Mouse (Mus musculus): Measurements from ENCODE around the gene Cdc42ep4. TPM values are rescaled to one million over a fixed set of nuclear protein-coding genes. Genes with fewer than 3 reads are reported as not detected.
A peak's percentile ranks its signal among the peaks of the same experiment; 100 is the strongest.

Gene Cdc42ep4
- total RNA-seq, 2 experiments from 2014 or later = 35.4 to 43.3 TPM

GRCm38 (mm10) chr11:113699643-113700042 lies 52.0 kb downstream of the Cdc42ep4 start:
- no peak for DNase-seq (ENCODE audit: low spot score in 2 of 2)
- intact Hi-C loops (cut with DNase I) = loop anchor here (10.0 kb wide), 1 partner anchor 935 kb away; no protein-coding TSS in a partner anchor

DNA sequence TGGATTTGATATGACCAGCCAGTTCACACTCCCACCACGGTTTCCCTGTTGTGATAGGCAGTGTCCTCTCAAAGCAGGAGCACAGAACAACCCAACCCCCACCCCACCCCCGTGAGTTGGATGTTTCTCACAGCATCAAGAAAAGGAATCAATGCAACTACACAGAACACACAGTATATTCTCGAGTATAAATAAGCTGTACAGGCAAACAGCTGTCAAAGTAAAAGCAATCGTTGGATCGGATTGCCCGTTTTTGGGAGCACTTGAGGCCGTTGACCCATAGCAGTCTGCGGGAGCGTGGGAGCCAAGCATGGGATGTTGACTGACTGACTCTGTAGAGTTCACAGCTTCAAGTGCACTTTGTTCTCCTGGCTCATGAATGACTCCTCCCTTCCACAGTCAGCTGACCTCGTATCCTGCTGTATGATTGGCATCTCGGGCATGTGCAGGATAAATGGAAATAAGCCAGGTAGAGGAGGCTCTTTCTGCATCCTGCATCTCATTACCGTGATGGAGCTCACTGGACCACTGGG lies 53.6 kb downstream of the Cdc42ep4 start:
- no peak for DNase-seq (ENCODE audit: low spot score in 2 of 2)
- intact Hi-C loops (cut with DNase I) = no loop called here

GRCm38 (mm10) chr11:113697571-113697970 lies 54.1 kb downstream of the Cdc42ep4 start:
- intact Hi-C loops (cut with DNase I) = no loop called here
- DNase-seq (ENCODE audit: low spot score in 2 of 2) = no peak

DNA sequence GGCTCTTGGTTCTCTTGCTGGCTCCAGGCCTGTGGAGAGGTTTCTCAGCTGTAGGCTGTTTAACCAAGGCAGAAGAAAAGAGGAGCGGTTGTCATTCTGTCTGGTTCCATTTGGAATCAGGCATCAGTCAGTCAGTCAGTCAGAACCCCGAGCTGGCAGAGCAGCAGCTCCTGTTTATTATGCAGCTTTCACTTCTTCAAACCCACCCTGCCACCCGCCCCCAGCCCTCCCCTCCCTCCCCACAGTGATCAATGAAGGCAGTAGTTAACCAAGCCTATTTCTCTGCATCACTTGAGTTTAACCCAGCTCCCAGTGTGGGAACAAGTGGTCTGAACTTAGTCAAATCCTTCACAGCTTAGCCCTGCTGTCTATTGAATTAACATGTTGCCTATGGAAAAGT lies 59.8 kb downstream of the Cdc42ep4 start:
- no peak for DNase-seq (ENCODE audit: low spot score in 2 of 2)
- intact Hi-C loops (cut with DNase I) = no loop called here

DNA sequence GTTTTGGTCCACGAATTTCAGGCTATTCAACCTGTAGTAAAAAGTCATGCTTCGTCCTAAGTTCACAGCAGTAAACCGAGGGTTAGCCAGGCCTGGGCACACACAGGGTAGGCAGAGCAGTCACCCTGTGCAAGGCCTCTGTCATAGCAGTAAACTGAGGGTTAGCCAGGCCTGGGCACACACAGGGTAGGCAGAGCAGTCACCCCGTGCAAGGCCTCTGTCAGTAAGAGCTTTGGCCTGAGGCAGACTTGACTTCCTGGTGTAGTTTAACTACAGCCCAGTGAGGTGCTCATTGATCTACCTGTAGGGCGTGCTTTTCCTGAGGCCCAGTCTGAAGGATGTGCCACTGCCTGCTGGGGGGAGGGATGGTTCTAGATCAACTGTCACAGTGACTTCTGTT lies 60.4 kb downstream of the Cdc42ep4 start:
- no peak for DNase-seq (ENCODE audit: low spot score in 2 of 2)
- intact Hi-C loops (cut with DNase I) = no loop called here

GRCm38 (mm10) chr11:113690506-113690905 lies 61.2 kb downstream of the Cdc42ep4 start:
- intact Hi-C loops (cut with DNase I) = no loop called here
- peak in 1 of 2 experiments; percentile 49 for DNase-seq (ENCODE audit: low spot score in 2 of 2)

DNA sequence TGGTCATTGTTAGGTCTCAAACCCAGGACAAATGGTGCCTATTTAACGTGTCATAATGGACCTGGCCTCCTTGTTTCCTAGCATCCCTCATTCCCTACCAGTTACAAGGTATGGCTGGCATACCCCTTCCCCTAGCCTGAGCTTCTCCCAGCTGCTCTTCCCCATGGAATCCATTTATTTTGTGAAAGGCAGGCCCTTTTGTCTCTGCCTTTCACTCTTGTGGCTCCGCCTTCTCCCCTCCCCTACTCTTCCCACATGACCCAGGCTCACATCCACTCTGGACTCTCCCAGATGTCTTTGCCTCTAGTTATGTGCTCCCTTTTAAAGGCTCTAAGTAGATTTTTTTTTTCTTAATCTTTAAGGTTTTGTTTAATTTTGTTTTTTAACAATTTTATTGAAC lies 64.7 kb downstream of the Cdc42ep4 start:
- intact Hi-C loops (cut with DNase I) = no loop called here
- DNase-seq (ENCODE audit: low spot score in 2 of 2) = no peak

DNA sequence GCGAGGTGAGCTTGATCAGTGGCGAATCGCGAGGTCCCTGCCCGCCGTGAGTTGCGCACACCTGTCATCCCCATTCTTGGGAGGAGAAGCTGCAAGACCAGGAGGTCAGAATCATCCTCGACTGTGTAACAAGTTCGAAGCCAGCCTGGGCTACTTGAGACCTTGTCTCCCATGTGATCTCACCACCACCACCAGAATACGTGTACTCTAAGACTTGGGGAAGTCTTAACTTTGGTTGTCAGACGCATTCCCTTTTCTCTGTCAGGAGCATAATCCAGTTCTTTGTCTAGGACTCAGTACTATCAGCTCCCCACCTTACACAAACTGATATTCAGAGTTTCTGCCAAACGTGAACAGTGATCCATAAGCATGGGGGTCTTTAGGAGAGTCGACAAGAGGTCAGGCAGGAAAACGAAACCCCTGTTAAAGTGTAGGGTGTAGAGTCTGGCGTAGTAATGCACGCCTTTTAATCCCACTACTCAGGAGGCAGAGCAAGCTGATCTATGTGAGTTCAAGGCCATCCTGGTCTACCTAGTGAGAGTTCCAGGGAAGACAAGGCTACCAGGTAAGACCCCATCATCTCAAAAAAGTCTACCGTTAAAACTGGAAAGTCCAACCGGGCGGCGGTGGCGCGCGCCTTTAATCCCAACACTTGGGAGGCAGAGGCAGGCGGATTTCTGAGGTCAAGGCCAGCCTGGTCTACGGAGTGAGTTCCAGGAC lies 66.8 kb downstream of the Cdc42ep4 start:
- intact Hi-C loops (cut with DNase I) = no loop called here
- no peak for DNase-seq (ENCODE audit: low spot score in 2 of 2)

DNA sequence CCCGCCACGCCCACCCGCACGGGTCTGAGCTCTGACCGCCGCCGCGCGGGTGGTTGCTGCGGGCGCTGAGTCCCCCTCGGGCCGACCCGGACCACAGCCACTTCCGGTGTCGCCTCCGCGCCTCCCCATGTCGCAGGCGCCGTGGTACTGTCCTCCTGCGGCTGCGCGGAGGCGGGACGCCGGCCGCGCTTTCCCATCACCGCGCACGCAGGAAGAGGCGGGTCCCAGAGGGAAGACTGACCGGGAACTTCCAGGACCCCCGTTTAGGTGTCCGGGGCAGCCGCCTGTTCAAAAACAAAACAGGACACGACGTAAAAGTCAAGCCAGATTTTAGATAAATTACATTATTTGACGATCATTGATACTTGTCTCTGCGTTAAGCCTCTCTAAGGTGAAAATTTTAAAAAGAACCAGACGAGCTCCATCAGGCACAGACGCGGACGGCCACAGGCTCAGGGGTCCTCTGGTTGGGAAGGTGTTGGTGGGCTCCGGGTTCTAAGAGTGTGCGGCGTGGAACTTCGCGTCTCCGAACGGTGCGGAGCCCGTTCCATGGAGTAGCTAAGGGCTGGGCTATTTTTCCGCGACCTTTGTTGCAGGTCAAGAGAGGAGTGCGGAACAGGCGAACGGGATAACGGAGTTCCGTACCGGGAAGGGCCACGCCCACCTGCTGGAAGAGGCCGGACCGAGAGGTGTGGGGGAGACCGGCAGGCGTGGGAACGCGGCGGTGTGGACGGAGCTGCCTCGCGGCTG lies 67.5 kb downstream of the Cdc42ep4 start, which contains the start of the genes Fam104a and D11Wsu47e:
TSS of gene Fam104a (minus strand) at position 199 of the 750 bp plus-strand sequence.
TSS of gene D11Wsu47e (plus strand) at position 456 of the 750 bp plus-strand sequence.
- intact Hi-C loops (cut with DNase I) = loop anchor here (2.0 kb wide), 1 partner anchor 35 kb away; the partner anchor contains the start of gene Cog1
- DNase-seq (ENCODE audit: low spot score in 2 of 2) = peak; percentile 95

DNA sequence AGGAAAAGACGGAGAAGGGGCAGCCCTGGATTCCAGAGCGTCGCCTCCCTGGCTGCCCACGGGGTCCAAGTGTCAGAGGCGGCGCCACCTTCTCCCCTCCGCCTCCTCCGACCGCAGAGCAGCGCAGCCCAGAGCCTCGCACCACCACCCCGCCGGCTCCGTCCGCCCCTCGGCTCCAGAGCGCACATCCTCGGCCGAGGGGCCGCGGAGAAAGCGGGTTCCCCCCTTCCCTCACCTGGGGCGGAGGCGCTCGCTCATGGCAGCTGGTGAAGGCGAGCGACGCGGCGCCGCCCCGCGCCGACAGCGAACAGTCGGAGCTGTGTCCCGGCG lies 68.1 kb downstream of the Cdc42ep4 start:
- intact Hi-C loops (cut with DNase I) = loop anchor here (2.0 kb wide), 1 partner anchor 35 kb away; the partner anchor contains the start of gene Cog1
- no peak for DNase-seq (ENCODE audit: low spot score in 2 of 2)

DNA sequence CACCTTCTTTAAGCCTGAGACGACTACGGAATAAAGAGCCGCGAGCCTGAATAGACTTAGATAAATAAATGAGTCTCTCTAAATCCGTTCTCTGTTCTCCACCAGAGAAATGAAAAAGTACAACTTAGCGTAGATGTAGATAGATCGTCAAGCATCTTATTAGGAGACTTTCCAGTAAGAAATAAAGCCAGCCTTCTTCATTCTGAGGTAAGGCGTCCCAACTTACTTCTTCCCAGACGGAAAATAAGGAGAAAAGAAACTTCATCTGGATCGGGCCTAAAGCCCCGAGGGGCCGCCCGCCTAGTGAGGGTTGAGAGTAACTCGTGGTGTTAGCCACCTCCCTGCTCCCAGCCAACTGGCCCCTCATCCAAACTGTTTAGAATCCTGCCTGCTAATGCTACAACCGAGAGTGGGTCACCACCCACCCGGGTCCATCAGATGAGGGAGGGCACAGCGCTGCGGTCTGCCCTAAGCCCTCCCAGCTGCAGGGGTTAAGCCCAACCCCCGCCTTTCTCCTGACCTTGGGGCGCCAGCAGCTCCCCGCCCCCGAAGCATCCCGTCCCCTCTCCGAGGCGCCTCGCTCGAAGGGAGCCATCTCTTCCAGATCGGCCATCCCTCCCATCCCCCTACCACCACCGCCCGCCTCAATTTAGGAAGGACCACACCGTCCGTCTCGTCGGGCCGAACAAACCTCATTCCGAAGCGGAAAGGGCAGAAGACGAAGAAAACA lies 68.6 kb downstream of the Cdc42ep4 start:
- intact Hi-C loops (cut with DNase I) = loop anchor here (2.0 kb wide), 1 partner anchor 34 kb away; the partner anchor contains the start of gene Cog1
- peak in 1 of 2 experiments; percentile 34 for DNase-seq (ENCODE audit: low spot score in 2 of 2)

DNA sequence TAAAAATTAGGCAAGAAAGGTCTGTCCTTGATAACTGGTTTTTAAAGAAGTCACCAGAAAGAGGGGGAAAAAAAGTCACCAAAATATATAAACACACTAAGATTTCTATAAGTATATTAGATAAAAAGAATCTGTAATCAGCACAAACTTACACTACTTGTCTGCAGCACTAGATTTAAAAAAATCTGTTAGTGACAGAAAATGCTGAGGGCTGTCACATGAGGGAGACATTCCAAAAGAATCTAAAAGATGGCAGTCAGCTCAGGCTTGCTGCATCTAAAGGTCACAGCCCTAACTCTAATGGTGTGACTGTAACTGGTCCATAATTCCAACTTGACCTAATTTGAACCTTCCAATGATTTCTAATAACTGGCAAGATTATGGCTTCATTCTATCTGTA lies 69.7 kb downstream of the Cdc42ep4 start:
- intact Hi-C loops (cut with DNase I) = loop anchor here (2.0 kb wide), 1 partner anchor 33 kb away; the partner anchor contains the start of gene Cog1
- no peak for DNase-seq (ENCODE audit: low spot score in 2 of 2)

- intact Hi-C loops (cut with DNase I) = no loop called here
- no peak for DNase-seq (ENCODE audit: low spot score in 2 of 2)
Observed at GRCm38 (mm10) chr11:113680954-113681353, 70.7 kb downstream of the Cdc42ep4 start.

DNA sequence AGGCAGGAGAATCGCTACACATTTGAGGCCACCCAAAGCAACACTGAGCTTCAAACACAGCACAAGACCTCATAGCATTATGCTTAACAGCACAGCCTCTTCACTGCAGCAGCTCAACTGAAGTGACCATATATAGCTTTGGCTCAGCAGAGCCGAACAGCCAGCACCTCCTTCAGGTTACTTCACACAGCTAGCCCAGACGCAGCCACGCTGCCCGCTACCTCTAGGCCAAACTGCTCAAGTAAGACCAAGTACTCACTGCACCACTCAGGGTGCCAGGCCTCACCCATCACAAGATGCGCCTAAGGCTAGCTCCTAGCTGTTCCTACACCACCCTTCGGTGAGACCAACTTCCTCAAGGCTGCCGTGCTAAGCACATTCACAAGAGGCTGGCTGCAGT lies 73.3 kb downstream of the Cdc42ep4 start:
- no peak for DNase-seq (ENCODE audit: low spot score in 2 of 2)
- intact Hi-C loops (cut with DNase I) = no loop called here

DNA sequence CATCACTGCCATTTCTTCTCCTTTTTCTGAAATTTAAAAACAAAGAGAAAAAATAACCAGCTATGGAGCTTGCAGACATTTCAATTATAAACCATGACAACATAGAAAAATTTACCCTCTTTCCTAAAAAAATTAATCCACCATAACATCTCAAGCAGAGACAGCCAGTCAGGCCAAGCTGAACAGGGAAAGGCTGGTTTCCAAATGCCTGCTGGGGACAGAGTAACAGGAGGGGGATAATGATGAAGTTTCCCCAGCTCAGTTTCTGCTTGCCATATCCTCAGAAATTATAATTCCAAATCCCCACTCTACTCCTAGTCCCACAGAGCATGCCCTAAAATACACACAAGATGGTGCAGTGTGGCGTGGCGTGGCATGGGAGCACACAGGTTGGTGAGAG lies 74.3 kb downstream of the Cdc42ep4 start:
- DNase-seq (ENCODE audit: low spot score in 2 of 2) = no peak
- intact Hi-C loops (cut with DNase I) = no loop called here

Other genes starting within 250 kb of the Cdc42ep4 start
- gene Sstr2, start 132.5 kb downstream of the Cdc42ep4 start, total RNA-seq (2021) = 10 to 100 TPM; 35.7 to 36.2 TPM
- gene Cog1, start 102.7 kb downstream of the Cdc42ep4 start, total RNA-seq (2021) = 10 to 100 TPM; 36.8 to 38.7 TPM
- 10 to 100 TPM; 13.9 to 15.3 TPM for gene Slc39a11, start 101.8 kb downstream of the Cdc42ep4 start, total RNA-seq (2021)
- 10 to 100 TPM; 22.2 to 26.4 TPM for gene Fam104a, start 67.7 kb downstream of the Cdc42ep4 start, total RNA-seq (2021)
- gene D11Wsu47e, start 67.5 kb downstream of the Cdc42ep4 start, total RNA-seq (2021) = 10 to 100 TPM; 12.1 to 12.8 TPM
- under 1 TPM in 1 of 2 experiments, not detected in 1; 0.33 TPM for gene Cpsf4l, start 41.9 kb downstream of the Cdc42ep4 start, total RNA-seq (2021)